Mouse (Mus musculus) neural tube, embryonic 12.5 days (tissue): ENCODE data around the gene Ncor2. TPM values are rescaled to one million over a fixed set of nuclear protein-coding genes. Genes with fewer than 3 reads are reported as not detected.

Experiments
- ATAC-seq: fragments of 200-750 bp; cut with Nextera tagmentation; 2 replicates; pipeline ENCODE4 v1.8.0; 2017; ENCODE audit warnings: low read depth, mild to moderate bottlenecking, moderate TSS enrichment, moderate library complexity; ENCODE audit not compliant: low FRiP score
- H3K27ac ChIP-seq: fragments of 300-500 bp; sonication (generic); 2 replicates; pipeline ENCODE4 v1.5.1; 2016
- H3K27me3 ChIP-seq: fragments of 300-500 bp; sonication (generic); replicated peaks from 2 replicates; pipeline ENCODE4 v1.6.1; 2016; ENCODE audit warnings: mild to moderate bottlenecking
- H3K36me3 ChIP-seq: fragments of 300-500 bp; sonication (generic); 2 replicates; pipeline ENCODE4 v1.6.1; 2016; ENCODE audit warnings: mild to moderate bottlenecking
- H3K4me1 ChIP-seq: fragments of 300-500 bp; sonication (generic); 2 replicates; pipeline ENCODE4 v1.6.1; 2016
- H3K4me2 ChIP-seq: fragments of 300-500 bp; sonication (generic); replicated peaks from 2 replicates; pipeline ENCODE4 v1.6.1; 2016; ENCODE audit warnings: mild to moderate bottlenecking
- H3K4me3 ChIP-seq: fragments of 300-500 bp; sonication (generic); 2 replicates; pipeline ENCODE4 v1.5.1; 2016
- H3K9ac ChIP-seq: fragments of 300-500 bp; sonication (generic); 2 replicates; pipeline ENCODE4 v1.6.1; 2016; ENCODE audit warnings: mild to moderate bottlenecking
- H3K9me3 ChIP-seq: fragments of 300-500 bp; sonication (generic); 2 replicates; pipeline ENCODE4 v1.6.1; 2016; ENCODE audit warnings: mild to moderate bottlenecking
- WGBS: fragments of 180-500 bp; shearing (Covaris S2); methylation state at CpG from one replicate; pipeline ENCODE4 v1.1.7; 2016; 5-methylcytosine and 5-hydroxymethylcytosine counted together
- polyA plus RNA-seq: library from polyadenylated mRNA; unstranded; fragments of >200 nt; fragmentation: Nextera tagmentation; extraction: Ambion mirVana; gene quantifications from 2 replicates; pipeline ENCODE4 v1.2.1, GENCODE M21; 2016

Gene Ncor2
- polyA plus RNA-seq, 1 experiment from 2014 or later: 36.9 TPM

DNA sequence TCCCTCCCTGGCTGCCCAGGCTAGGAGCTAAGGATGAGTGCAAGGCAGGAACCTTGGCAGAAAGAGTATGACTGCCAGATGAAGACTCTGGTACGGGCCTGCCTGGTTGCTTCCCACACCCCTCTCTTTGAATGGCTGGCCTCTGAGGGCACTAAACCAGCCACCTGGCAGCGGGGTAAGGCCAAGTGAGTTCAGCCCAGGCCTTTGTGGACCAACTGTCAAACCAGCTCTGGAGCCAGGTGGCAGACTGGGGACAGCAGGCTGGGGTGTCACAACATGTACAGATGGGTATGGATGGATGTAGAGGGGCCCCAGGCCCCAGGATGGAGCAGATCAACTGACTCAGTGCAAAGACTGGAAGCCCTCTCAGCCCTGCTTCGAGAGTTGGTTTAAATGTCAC is 164.0 kb downstream of the Ncor2 start:
- H3K9ac ChIP-seq: no peak overlapping the region
- peaks cover 68% of the 10 kb centered on the region for H3K36me3 ChIP-seq
- H3K27me3 ChIP-seq: no peaks in the 10 kb centered on the region
- ATAC-seq: no peak
- H3K4me1 ChIP-seq: no peaks in the 10 kb centered on the region
- WGBS: 81% methylated on average over 3 of the region's 3 CpGs
- no peak overlapping the region for H3K4me2 ChIP-seq
- no peak overlapping the region for H3K27ac ChIP-seq
- no peak overlapping the region for H3K4me3 ChIP-seq
- H3K9me3 ChIP-seq: no peaks in the 10 kb centered on the region

DNA sequence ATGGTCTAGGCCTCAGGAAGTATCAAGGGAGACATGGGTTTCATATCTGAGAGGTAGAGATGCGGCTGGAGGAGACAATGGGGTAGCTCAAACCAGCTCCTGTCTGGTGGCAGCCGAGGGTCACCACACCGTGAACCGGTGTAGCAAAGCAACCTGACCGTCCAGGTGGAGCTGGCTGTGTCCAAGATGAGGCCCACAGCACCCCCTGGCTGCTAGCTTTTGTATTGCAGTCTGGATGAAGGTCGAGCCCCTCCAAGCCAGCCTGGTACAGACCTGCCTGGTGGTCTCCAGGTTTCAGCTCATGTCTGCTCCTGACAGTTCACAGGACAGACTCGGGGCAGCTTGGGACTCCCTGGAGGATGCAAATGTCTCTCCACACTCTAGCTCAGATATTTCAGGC is 164.5 kb downstream of the Ncor2 start:
- 66% methylated on average over 7 of the region's 7 CpGs for whole genome bisulfite sequencing
- no peak for ATAC-seq
- H3K27me3 ChIP-seq: no peaks in the 10 kb centered on the region
- peaks cover 67% of the 10 kb centered on the region for H3K36me3 ChIP-seq
- H3K27ac ChIP-seq: no peak overlapping the region
- no peaks in the 10 kb centered on the region for H3K9me3 ChIP-seq
- no peak overlapping the region for H3K4me3 ChIP-seq
- H3K9ac ChIP-seq: no peak overlapping the region
- no peak overlapping the region for H3K4me2 ChIP-seq
- H3K4me1 ChIP-seq: no peaks in the 10 kb centered on the region

DNA sequence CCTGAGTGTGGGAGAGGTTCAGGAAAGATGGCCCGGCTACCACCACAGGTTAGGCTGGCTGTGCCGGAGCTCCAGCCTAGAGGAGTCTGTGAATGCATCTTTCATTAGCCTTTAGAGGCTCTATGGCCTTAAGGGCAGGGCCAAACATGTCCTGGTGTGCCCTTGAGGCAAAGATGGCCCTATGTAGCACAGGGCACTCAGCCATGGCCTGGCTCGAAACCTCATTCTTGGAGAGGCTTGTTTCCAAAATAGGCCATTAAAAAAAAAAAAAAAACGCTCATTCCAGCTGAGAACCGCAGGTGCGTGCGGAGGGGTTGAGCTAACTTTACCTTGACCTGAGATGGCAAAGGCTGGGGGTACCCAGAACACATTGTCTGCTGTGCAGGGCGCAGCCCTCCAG is 167.4 kb downstream of the Ncor2 start:
- H3K4me2 ChIP-seq: no peak overlapping the region
- WGBS: 93% methylated on average over 8 of the region's 8 CpGs
- H3K4me3 ChIP-seq: no peak overlapping the region
- H3K9ac ChIP-seq: no peak overlapping the region
- H3K9me3 ChIP-seq: no peaks in the 10 kb centered on the region
- ATAC-seq: no peak
- no peaks in the 10 kb centered on the region for H3K27me3 ChIP-seq
- no peak overlapping the region for H3K27ac ChIP-seq
- peaks cover 44% of the 10 kb centered on the region for H3K36me3 ChIP-seq
- H3K4me1 ChIP-seq: peaks cover 5% of the 10 kb centered on the region

DNA sequence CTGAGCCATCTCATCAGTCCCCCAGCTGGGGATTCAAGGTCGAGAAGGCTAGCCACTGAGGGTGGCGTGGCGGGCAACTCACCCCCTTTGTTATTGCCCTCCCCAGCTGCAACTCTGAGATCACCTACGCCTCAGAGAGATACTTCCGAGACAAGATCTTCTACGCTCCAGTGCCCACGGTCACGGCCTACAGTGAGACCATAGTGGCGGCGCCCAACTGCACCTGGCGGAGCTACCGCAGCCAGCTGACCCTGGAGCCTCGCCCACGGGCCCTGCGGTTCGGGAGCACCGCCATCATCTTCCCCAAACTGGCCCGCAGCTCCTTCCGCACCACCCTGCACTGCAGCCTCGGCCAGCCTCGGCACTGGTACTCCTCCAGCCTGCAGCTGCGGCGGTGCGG is 167.9 kb downstream of the Ncor2 start:
- Histone ChIP-seq H3K9ac (no peak overlapping the region), H3K27ac (no peak overlapping the region), H3K4me1 (peaks cover 10% of the 10 kb centered on the region), H3K36me3 (peaks cover 40% of the 10 kb centered on the region), H3K4me3 (no peak overlapping the region), H3K4me2 (no peak overlapping the region), H3K27me3 (no peaks in the 10 kb centered on the region), H3K9me3 (no peaks in the 10 kb centered on the region)
- no peak for ATAC-seq
- 92% methylated on average over 24 of the region's 24 CpGs for WGBS

DNA sequence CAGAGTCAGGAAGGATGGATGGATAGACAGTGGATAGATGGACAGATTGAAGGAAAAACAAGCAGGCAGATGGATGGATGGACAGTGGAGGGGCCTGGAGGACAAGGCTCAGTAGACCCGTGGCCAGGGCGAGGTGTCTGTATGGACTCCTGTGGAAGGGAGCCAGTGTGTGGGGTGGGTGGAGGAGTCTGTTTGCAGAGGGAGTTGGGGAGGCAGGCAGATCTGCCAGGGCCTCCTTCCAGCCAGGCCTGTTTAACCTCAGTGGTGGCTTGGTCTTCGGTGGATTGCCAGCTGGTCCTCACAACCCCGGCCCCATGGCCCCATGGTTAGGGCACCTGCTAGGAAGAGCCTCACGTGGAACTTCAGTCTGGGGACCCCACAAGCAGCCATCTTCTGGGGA is 172.1 kb downstream of the Ncor2 start:
- ATAC-seq: no peak
- peaks cover 19% of the 10 kb centered on the region for H3K27me3 ChIP-seq
- H3K4me3 ChIP-seq: no peak overlapping the region
- H3K9me3 ChIP-seq: no peaks in the 10 kb centered on the region
- peaks cover 30% of the 10 kb centered on the region for H3K4me1 ChIP-seq
- no peak overlapping the region for H3K27ac ChIP-seq
- 87% methylated on average over 5 of the region's 5 CpGs for WGBS
- peaks cover 16% of the 10 kb centered on the region; the same call in 1 of the 2 replicates for H3K36me3 ChIP-seq
- no peak overlapping the region for H3K4me2 ChIP-seq
- H3K9ac ChIP-seq: no peak overlapping the region

DNA sequence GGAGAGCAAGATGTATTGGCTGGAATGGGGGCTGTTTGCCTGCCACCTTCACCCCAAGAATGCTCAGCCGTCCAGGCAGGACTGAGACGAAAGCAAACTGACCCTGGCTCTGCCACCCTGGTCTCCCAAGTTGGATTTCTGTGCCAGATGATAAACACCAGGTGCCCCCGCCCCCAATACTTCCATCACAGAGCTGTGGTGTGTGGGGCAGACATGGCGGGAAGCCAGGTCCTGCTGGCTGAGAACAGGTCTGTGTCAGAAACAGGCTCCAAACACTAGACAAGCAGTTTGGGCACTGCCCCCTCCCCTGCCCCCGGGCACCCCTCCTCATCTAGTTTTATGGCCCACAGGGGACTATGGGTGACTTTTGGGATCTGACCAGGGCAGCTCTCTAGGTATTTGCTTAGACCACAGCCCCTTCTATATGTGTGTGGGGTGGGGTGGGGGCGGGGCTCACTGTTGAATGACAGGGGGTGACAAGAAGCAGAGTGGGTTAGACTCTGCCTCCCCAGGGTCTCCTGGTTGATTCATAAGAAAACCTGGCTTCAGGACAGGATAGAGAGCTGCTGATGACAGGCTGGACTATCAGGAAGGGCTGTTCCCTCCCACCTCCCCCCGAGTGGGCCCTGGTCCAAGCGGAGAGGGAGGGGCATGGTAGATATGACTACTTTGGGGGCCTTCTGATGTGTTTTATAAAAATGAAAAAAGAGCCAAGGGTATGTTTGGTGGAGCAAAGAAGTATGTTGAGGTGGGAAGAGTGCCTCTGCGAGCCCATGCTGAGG is 173.0 kb downstream of the Ncor2 start:
- Histone ChIP-seq H3K36me3 (peaks cover 14% of the 10 kb centered on the region; the same call in 1 of the 2 replicates), H3K4me1 (peaks cover 30% of the 10 kb centered on the region), H3K27me3 (peaks cover 19% of the 10 kb centered on the region), H3K4me2 (no peak overlapping the region), H3K4me3 (no peak overlapping the region), H3K27ac (no peak overlapping the region), H3K9ac (no peak overlapping the region), H3K9me3 (no peaks in the 10 kb centered on the region)
- ATAC-seq: no peak
- 73% methylated on average over 9 of the region's 9 CpGs for WGBS

DNA sequence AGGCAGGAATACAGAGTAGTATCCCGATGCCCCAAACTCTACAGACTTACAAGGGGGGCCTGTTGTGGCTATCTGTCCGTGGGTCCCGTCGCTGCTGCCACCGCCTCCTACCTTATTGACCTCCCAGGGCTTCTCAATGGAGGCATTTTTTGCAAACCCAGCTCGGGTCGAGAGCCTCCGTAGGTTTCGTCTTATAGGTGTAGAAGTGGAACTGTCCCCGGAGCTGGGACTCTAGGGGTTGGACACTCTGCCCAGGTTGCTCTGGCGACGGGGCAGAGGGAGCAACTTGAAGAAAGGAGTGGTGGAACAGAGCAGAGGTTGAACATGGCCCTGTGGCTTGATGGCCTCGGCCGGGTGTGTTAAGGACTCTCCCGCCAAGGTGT is 175.2 kb downstream of the Ncor2 start:
- no peak for ATAC-seq
- Histone ChIP-seq H3K27me3 (peaks cover 19% of the 10 kb centered on the region), H3K4me2 (peak overlapping the region; percentile 65), H3K9me3 (no peaks in the 10 kb centered on the region), H3K36me3 (0 out of 2 replicates have a peak, but pooled peaks cover under 1% of the 10 kb centered on the region), H3K4me1 (peaks cover 34% of the 10 kb centered on the region), H3K4me3 (peak overlapping the region; percentile 31), H3K27ac (no peak overlapping the region), H3K9ac (peak overlapping the region; percentile 54; the same call in 1 of the 2 replicates)
- 13% methylated on average over 15 of the region's 15 CpGs for WGBS

DNA sequence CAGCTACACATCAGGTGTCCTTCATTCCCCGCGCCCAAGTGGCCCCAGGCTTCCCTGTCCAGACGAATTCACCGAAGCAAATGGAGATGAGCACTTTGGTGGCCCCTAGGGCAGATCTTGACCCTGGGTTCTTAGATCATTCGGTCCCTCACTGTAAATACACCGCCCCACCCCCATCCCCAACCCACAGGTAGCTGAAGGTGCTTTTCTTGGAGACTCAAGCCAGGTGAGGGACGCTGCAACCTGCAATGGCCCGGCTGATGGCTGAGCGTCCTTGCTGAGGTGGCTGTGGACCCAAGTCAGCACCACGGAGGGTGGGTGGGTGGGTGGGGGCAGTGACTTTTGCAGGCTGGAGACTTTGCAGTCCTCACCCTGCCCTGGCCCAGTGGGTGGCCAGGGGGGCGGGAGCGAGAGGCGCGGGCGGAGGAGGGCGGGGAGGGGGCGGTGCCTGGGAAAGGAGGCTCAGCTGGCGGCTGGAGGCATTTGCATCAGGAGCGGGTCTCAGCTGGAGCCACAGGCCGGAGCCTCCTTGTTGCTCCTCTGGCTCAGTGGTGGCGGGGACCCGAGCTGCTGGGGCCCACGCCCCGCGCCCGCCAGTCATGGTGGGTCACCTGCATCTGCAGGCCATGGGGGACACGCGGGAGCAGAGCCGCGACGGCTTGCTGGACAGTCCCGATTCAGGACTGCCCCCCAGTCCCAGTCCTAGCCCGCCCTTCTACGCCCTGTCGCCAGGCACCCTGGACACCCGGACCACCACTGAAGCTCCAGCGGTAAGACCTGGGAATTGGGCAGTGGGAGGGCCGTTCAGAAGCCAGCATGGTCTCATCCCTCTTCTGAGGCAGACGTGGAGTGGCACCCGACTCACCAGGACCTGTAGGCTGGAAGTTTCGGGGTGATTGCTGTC is 175.8 kb downstream of the Ncor2 start, which contains the start of gene Rflna:
Gene Rflna, plus strand, starts transcription at position 253 of the 904 bp plus-strand sequence.
- Histone ChIP-seq H3K9ac (peak within 1 kb of the TSS; percentile 54), H3K4me1 (peaks cover 34% of the 10 kb centered on the region), H3K27me3 (peaks cover 19% of the 10 kb centered on the region), H3K4me3 (peak within 1 kb of the TSS; percentile 31), H3K9me3 (no peaks in the 10 kb centered on the region), H3K36me3 (no peaks in the 10 kb centered on the region), H3K27ac (no peak within 1 kb of the TSS), H3K4me2 (peak within 1 kb of the TSS; percentile 65)
- 2% methylated on average over 41 of the region's 41 CpGs for WGBS
- ATAC-seq: peak; percentile 65

DNA sequence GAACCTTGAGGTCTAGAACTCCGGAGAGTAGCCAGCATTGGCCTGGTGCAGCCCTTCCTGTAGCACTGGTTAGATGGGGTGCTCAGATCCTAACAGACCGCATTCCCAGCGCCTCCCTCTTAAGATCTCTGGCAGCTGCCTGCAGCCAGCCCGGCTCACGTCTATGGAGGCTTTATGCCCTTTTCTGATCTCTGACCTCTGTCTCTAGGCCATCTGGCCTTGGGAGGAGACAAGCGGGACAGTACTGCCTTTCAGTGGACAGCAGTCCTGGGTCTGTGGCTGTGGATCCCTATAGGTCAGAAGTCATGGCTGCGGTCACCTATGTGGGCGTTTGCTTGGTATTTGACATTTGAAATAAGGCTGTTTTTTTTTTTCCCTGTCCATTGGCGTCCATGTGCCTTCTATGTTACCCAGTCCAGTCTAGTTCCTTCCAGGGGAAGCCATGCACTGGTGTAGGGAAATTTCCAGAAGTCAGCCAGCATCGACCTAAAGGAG is 178.2 kb downstream of the Ncor2 start:
- no peak for ATAC-seq
- Histone ChIP-seq H3K36me3 (no peaks in the 10 kb centered on the region), H3K4me3 (no peak overlapping the region), H3K4me2 (no peak overlapping the region), H3K27ac (no peak overlapping the region), H3K9me3 (no peaks in the 10 kb centered on the region), H3K4me1 (peaks cover 21% of the 10 kb centered on the region), H3K9ac (no peak overlapping the region), H3K27me3 (peaks cover 19% of the 10 kb centered on the region)
- 61% methylated on average over 10 of the region's 10 CpGs for WGBS

DNA sequence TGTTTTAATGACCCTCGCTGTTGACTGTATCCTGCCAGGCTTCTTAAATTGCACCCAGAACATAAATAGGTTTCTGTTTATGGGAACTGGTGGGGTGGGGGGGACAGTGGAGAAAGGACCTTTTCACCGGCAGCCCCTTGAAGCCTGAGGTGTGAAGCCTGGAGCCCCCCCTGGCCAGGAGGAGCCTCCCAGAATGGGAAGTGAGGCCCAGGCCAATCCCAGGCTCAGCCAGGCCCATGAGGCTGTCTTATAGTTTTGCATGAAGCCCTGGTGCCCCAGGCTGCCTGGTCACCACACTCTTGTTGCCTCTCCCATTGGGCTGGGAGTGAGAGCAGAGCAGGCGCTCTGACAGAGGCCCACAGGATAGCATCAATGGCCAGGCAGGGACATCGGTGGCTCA is 181.1 kb downstream of the Ncor2 start:
- H3K36me3 ChIP-seq: no peaks in the 10 kb centered on the region
- ATAC-seq: no peak
- 85% methylated on average over 4 of the region's 4 CpGs for WGBS
- H3K9ac ChIP-seq: no peak overlapping the region
- 0 out of 2 replicates have a peak, but pooled peaks cover under 1% of the 10 kb centered on the region for H3K27me3 ChIP-seq
- H3K9me3 ChIP-seq: no peaks in the 10 kb centered on the region
- no peak overlapping the region for H3K4me2 ChIP-seq
- H3K4me3 ChIP-seq: no peak overlapping the region
- peaks cover 6% of the 10 kb centered on the region for H3K4me1 ChIP-seq
- no peak overlapping the region for H3K27ac ChIP-seq

DNA sequence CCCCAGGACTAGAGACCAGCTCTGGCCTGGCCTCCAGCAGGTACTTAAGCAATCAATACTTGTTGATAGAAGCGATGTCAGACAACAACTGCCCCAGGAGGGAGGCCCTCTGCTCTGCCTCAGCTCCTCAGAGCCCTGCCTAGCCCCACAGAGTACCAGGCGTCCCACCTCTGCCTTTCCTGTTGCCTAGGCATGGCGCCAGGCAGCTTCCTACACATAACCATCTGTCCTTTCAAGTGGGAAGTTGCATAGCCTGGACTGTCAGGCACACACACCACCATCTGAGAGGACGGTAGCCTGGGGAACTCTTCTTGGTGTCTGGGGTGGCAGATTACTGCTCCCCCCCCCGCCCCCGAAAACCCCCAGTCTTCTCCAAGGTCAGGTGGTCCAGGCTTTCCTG is 182.2 kb downstream of the Ncor2 start:
- no peak overlapping the region for H3K4me2 ChIP-seq
- H3K9me3 ChIP-seq: no peaks in the 10 kb centered on the region
- no peaks in the 10 kb centered on the region for H3K36me3 ChIP-seq
- no peak overlapping the region for H3K27ac ChIP-seq
- no peaks in the 10 kb centered on the region for H3K27me3 ChIP-seq
- WGBS: 69% methylated on average over 6 of the region's 6 CpGs
- H3K4me1 ChIP-seq: peaks cover 4% of the 10 kb centered on the region; the same call in 1 of the 2 replicates
- ATAC-seq: no peak
- H3K9ac ChIP-seq: no peak overlapping the region
- no peak overlapping the region for H3K4me3 ChIP-seq

DNA sequence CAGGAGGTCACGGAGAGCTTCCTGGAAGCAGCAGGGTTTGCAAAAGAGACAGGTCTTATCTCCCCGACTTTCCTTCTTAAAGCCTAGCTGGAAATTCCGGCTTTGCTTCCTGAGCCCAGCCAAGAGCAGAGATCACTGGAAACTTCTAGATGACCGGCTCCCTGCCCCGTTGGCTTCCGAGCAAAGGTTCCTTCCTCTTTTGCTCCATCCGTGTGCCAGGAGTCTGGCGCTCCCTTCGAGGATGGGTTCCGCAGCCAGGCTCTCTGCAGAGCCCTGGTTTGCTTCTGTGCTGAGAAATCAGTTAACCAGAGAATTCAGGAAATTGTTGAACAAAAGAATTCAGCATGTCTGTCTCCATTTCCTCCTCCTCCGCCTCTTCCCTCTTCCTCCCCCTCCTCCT is 186.1 kb downstream of the Ncor2 start:
- Histone ChIP-seq H3K27ac (no peak overlapping the region), H3K4me3 (no peak overlapping the region), H3K4me2 (no peak overlapping the region), H3K4me1 (no peaks in the 10 kb centered on the region), H3K27me3 (no peaks in the 10 kb centered on the region), H3K9me3 (no peaks in the 10 kb centered on the region), H3K9ac (no peak overlapping the region), H3K36me3 (no peaks in the 10 kb centered on the region)
- no peak for ATAC-seq
- WGBS: 80% methylated on average over 11 of the region's 11 CpGs
